Mouse (Mus musculus) bone marrow macrophage, adult 2 months (primary cell): Measurements from ENCODE around the gene Dcaf11.

Experiments used
- CTCF ChIP-seq: IDR thresholded peaks from 2 replicates; pipeline ENCODE4 v1.5.1; 2012; ENCODE audit warnings: low read depth, mild to moderate bottlenecking, low read length, moderate library complexity
- POLR2A ChIP-seq: IDR thresholded peaks from 2 replicates; pipeline ENCODE4 v1.6.1; 2012; ENCODE audit warnings: mild to moderate bottlenecking, low read depth, low read length, borderline replicate concordance

DNA sequence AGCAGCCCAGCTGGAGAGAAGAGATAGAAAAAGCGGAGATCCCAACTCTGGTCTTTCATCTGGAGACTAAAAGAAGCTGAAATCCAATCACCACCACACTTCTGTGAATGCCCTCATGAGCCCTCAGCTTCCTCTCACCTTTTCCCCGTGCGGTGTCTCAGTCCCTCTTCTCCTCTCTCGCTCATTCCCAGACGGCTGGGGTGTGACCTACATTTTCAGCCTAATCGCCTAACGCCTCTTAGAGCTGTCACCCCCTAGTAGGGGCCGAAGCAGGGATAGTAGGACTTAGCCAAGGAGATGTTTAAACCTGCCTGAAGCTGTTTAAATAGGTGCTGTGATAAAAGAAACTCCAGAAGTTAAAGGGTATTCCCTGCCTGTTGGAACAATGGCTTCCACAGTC is 35.0 kb upstream of the Dcaf11 start, which contains the start of gene Nrl:
- TF ChIP-seq CTCF (no peak), POLR2A (no peak)
